Mouse (Mus musculus): Measurements from ENCODE around the gene Acot3. TPM values are rescaled to one million over a fixed set of nuclear protein-coding genes. Genes with fewer than 3 reads are reported as not detected.
"Not testable (repeated sequence)": the region's sequence is repeated elsewhere in the genome, so short reads cannot be mapped to it uniquely, and the experiment has no call there.

Acot3 gene
- polyA plus RNA-seq, 1 experiment from 2014 or later: 0.11 TPM

DNA sequence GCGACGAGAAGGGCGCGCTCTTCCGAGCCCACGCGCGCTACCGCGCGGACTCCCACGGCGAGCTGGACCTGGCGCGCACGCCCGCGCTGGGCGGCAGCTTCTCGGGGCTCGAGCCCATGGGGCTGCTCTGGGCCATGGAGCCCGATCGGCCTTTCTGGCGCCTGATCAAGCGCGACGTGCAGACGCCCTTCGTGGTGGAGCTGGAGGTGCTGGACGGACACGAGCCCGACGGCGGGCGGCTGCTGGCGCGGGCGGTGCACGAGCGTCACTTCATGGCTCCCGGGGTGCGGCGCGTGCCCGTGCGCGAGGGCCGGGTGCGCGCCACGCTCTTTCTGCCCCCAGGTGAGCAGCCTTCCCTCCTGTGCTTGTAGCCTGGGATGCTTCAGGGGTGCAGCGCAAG lies 17.6 kb downstream of the Acot3 start:
- H3K4me2 ChIP-seq (ENCODE audit: low read depth, low read length): peak overlapping the region; percentile 59
- WGBS: 2% methylated on average over 37 of the region's 52 CpGs
- peak overlapping the region; percentile 44 for H3K4me3 ChIP-seq (ENCODE audit: low read length)
- not testable (repeated sequence) for H3K36me3 ChIP-seq (ENCODE audit: control insufficient read depth, insufficient read depth, low read length); H3K9me3 ChIP-seq (ENCODE audit: control insufficient read depth, low read length); H3K27ac ChIP-seq (ENCODE audit: low read length); H3K9ac ChIP-seq (ENCODE audit: low read length); H3K4me1 ChIP-seq (replicated peaks; ENCODE audit: control insufficient read depth, insufficient read depth, low read length)
- peaks cover 16% of the 10 kb centered on the region for H3K27me3 ChIP-seq (ENCODE audit: control insufficient read depth, insufficient read depth, low read depth, low read length)
- peak; percentile 20; the same call in 1 of the 2 replicates for ATAC-seq (ENCODE audit: low read depth)

DNA sequence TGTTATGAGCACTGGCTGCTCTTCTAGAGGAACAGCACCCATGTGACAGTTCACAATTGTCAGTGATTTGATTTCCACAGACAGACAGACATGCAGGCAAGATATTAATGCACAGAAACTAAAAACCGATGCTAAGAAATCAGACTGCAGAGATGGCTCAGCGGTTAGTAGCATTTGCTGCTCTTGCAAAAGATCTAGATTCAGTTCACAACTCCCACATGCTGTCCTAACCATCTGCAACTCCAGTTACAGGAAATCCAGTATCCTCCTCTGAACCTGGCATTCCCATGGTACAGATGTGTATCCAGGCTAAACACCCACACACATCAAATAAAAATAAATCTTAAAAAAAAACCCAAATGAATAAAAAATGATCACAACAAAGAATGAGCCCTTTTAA lies 19.8 kb downstream of the Acot3 start:
- H3K27me3 ChIP-seq (ENCODE audit: control insufficient read depth, insufficient read depth, low read depth, low read length): peaks cover 16% of the 10 kb centered on the region
- H3K27ac ChIP-seq (ENCODE audit: low read length): no peak overlapping the region
- no peaks in the 10 kb centered on the region for H3K36me3 ChIP-seq (ENCODE audit: control insufficient read depth, insufficient read depth, low read length)
- H3K9ac ChIP-seq (ENCODE audit: low read length): no peak overlapping the region
- WGBS: 87% methylated on average over 2 of the region's 2 CpGs
- H3K4me2 ChIP-seq (ENCODE audit: low read depth, low read length): no peak overlapping the region
- H3K4me1 ChIP-seq (replicated peaks; ENCODE audit: control insufficient read depth, insufficient read depth, low read length): no peaks in the 10 kb centered on the region
- H3K4me3 ChIP-seq (ENCODE audit: low read length): no peak overlapping the region
- ATAC-seq (ENCODE audit: low read depth): no peak
- no peaks in the 10 kb centered on the region for H3K9me3 ChIP-seq (ENCODE audit: control insufficient read depth, low read length)

DNA sequence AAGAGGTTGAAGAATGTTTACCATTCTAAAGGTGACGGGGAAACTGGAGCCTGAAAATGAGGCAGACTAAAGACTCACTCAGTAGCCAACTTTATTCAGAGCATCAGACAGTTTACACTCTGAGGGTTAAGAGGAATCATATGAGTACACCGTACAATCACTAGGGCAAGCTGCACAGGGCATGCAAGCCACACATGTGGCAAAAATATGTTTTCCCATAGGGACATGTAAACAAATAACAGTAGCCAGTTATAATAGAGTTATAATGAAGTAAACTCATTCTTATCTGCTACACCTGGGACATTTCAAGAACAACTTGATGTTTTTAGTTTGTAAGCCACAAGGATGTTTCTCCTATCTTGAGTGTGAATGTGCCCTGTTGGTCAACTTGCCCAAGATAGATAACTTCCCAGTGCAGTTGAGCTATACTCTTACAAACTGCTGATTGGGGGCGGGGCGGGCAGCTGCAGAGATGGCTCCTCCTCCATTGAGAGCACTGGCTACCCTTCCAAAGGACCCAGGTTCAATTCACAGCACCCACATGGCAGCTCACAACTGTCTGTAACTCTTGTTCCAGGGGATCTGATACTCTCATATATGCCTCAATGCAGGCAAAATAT lies 25.5 kb downstream of the Acot3 start:
- Histone ChIP-seq H3K36me3 (ENCODE audit: control insufficient read depth, insufficient read depth, low read length) (no peaks in the 10 kb centered on the region), H3K4me2 (ENCODE audit: low read depth, low read length) (no peak overlapping the region), H3K27ac (ENCODE audit: low read length) (no peak overlapping the region), H3K4me1 (replicated peaks; ENCODE audit: control insufficient read depth, insufficient read depth, low read length) (no peaks in the 10 kb centered on the region), H3K9ac (ENCODE audit: low read length) (no peak overlapping the region), H3K9me3 (ENCODE audit: control insufficient read depth, low read length) (no peaks in the 10 kb centered on the region), H3K4me3 (ENCODE audit: low read length) (no peak overlapping the region), H3K27me3 (ENCODE audit: control insufficient read depth, insufficient read depth, low read depth, low read length) (no peaks in the 10 kb centered on the region)
- WGBS: 74% methylated on average over 4 of the region's 4 CpGs
- no peak for ATAC-seq (ENCODE audit: low read depth)

DNA sequence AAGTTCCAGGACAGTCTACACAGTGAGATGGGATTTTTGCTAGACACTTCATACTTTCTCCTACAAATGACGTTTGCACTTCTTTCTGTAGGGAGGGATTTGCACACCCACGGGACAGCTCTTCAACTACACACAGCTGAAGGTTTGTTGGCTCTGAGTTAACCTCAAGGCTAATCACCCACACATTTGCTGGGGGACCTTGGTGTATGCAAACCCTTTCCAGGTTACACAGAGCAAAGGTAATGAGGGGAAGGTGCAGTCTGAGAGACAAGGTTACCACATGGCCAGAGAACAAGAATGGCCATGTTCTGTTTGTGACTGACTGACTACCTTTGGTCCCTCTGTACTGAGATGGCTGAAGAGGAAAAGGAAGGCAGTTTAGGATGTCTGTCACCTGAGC lies 31.9 kb downstream of the Acot3 start:
- H3K27ac ChIP-seq (ENCODE audit: low read length): no peak overlapping the region
- ATAC-seq (ENCODE audit: low read depth): no peak
- no peaks in the 10 kb centered on the region for H3K27me3 ChIP-seq (ENCODE audit: control insufficient read depth, insufficient read depth, low read depth, low read length)
- H3K4me2 ChIP-seq (ENCODE audit: low read depth, low read length): no peak overlapping the region
- no peaks in the 10 kb centered on the region for H3K4me1 ChIP-seq (replicated peaks; ENCODE audit: control insufficient read depth, insufficient read depth, low read length)
- no peaks in the 10 kb centered on the region for H3K36me3 ChIP-seq (ENCODE audit: control insufficient read depth, insufficient read depth, low read length)
- H3K9ac ChIP-seq (ENCODE audit: low read length): no peak overlapping the region
- WGBS: 69% methylated on average over 2 of the region's 2 CpGs
- H3K9me3 ChIP-seq (ENCODE audit: control insufficient read depth, low read length): peaks cover 3% of the 10 kb centered on the region; the same call in 1 of the 2 replicates
- no peak overlapping the region for H3K4me3 ChIP-seq (ENCODE audit: low read length)

DNA sequence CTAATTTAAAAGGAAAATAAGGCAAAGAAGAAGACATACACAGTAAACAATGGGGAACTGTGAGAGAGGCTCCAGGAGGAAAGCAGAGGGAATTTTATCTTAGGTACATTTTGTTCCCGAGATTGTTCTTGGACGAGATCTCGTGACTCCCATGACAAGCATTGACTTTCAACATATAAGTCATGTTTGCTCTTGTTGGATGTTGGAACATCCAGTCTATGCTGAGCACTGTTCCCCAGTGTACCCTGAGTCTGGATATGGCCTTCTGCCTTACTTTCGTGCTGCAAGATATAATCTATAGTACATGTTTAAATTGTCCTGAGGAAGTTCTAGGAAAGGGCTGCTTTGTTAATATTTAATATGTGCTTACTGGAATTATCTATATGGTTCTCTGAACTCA lies 32.6 kb downstream of the Acot3 start:
- Histone ChIP-seq H3K27ac (ENCODE audit: low read length) (no peak overlapping the region), H3K9ac (ENCODE audit: low read length) (no peak overlapping the region), H3K4me2 (ENCODE audit: low read depth, low read length) (no peak overlapping the region), H3K4me1 (replicated peaks; ENCODE audit: control insufficient read depth, insufficient read depth, low read length) (no peaks in the 10 kb centered on the region), H3K27me3 (ENCODE audit: control insufficient read depth, insufficient read depth, low read depth, low read length) (no peaks in the 10 kb centered on the region), H3K4me3 (ENCODE audit: low read length) (no peak overlapping the region), H3K9me3 (ENCODE audit: control insufficient read depth, low read length) (peaks cover 3% of the 10 kb centered on the region; the same call in 1 of the 2 replicates), H3K36me3 (ENCODE audit: control insufficient read depth, insufficient read depth, low read length) (no peaks in the 10 kb centered on the region)
- 59% methylated on average over 4 of the region's 4 CpGs for WGBS
- ATAC-seq (ENCODE audit: low read depth): no peak

DNA sequence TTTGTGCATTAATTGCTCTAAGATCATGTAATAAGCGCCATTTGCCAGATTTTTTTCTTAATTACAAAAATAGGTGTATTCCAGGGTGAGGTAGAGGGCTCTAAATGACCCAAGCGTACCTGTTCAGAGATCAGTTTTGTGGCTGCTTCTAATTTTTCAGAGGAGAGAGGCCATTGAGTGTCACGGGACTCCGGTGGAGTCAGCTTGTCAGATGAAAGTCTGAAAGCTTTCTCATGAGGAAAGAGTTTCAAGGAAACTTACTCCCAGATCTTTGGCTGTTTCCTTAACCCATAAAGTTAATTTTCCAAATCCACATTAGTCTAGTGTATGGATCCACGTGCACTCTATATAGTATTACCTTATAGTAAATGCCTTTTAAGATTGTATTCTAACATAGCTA lies 42.7 kb downstream of the Acot3 start:
- not testable (repeated sequence) for H3K4me2 ChIP-seq (ENCODE audit: low read depth, low read length); ATAC-seq (ENCODE audit: low read depth); H3K27me3 ChIP-seq (ENCODE audit: control insufficient read depth, insufficient read depth, low read depth, low read length)

DNA sequence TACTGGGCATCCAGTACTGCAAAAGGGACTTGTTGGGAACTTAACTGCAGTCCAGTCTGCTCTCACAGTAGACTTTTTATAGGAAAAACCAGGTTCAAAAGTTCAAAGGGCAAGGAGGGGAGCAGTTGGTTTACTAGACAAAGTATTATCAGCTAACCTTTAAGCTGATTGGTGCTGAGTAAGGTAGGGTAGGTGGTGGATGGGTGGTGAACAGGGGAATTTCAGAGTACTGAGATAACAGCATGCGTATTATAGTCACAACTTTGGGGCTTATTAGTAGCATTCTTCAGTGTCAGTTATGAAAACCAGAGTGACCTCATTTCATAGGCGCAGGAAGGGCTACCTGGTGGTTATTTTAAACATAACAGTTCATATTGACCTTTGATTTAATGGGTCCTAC lies 47.7 kb downstream of the Acot3 start:
- Histone ChIP-seq H3K4me3 (ENCODE audit: low read length) (no peak overlapping the region), H3K4me2 (ENCODE audit: low read depth, low read length) (no peak overlapping the region), H3K4me1 (replicated peaks; ENCODE audit: control insufficient read depth, insufficient read depth, low read length) (no peaks in the 10 kb centered on the region), H3K27me3 (ENCODE audit: control insufficient read depth, insufficient read depth, low read depth, low read length) (no peaks in the 10 kb centered on the region), H3K27ac (ENCODE audit: low read length) (no peak overlapping the region), H3K36me3 (ENCODE audit: control insufficient read depth, insufficient read depth, low read length) (no peaks in the 10 kb centered on the region), H3K9ac (ENCODE audit: low read length) (no peak overlapping the region), H3K9me3 (ENCODE audit: control insufficient read depth, low read length) (no peaks in the 10 kb centered on the region)
- ATAC-seq (ENCODE audit: low read depth): no peak
- WGBS: 100% methylated on average over 2 of the region's 2 CpGs

More for the DNA sequence above, 42.7 kb downstream of the Acot3 start:
- WGBS: 90% methylated on average over 5 of the region's 5 CpGs
- not testable (repeated sequence) for H3K36me3 ChIP-seq (ENCODE audit: control insufficient read depth, insufficient read depth, low read length); H3K9ac ChIP-seq (ENCODE audit: low read length); H3K4me1 ChIP-seq (replicated peaks; ENCODE audit: control insufficient read depth, insufficient read depth, low read length); H3K4me3 ChIP-seq (ENCODE audit: low read length); H3K27ac ChIP-seq (ENCODE audit: low read length); H3K9me3 ChIP-seq (ENCODE audit: control insufficient read depth, low read length)

DNA sequence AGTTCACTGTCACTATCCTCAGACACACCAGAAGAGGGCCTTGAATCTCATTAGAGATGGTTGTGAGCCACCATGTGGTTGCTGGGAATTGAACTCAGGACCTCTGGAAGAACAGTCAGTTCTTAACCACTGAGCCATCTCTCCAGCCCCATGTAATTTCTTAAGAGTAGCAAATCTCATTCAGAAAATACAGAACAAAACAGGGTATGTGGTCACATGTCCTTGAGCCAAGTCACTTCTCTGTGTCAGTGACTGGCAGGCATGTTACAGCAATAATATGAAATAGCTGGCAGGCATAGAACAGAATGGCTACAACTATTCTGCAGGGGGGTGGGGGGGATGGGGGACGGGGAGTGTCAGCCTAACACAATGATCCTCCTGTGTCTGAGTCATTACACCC lies 48.1 kb downstream of the Acot3 start:
- WGBS: 44% methylated on average over 1 of the region's 1 CpGs
- no peak for ATAC-seq (ENCODE audit: low read depth)
- Histone ChIP-seq H3K9ac (ENCODE audit: low read length) (no peak overlapping the region), H3K36me3 (ENCODE audit: control insufficient read depth, insufficient read depth, low read length) (no peaks in the 10 kb centered on the region), H3K27ac (ENCODE audit: low read length) (no peak overlapping the region), H3K9me3 (ENCODE audit: control insufficient read depth, low read length) (no peaks in the 10 kb centered on the region), H3K27me3 (ENCODE audit: control insufficient read depth, insufficient read depth, low read depth, low read length) (no peaks in the 10 kb centered on the region), H3K4me1 (replicated peaks; ENCODE audit: control insufficient read depth, insufficient read depth, low read length) (no peaks in the 10 kb centered on the region), H3K4me2 (ENCODE audit: low read depth, low read length) (peak overlapping the region; percentile 87; the same call in 1 of the 2 replicates), H3K4me3 (ENCODE audit: low read length) (no peak overlapping the region)

DNA sequence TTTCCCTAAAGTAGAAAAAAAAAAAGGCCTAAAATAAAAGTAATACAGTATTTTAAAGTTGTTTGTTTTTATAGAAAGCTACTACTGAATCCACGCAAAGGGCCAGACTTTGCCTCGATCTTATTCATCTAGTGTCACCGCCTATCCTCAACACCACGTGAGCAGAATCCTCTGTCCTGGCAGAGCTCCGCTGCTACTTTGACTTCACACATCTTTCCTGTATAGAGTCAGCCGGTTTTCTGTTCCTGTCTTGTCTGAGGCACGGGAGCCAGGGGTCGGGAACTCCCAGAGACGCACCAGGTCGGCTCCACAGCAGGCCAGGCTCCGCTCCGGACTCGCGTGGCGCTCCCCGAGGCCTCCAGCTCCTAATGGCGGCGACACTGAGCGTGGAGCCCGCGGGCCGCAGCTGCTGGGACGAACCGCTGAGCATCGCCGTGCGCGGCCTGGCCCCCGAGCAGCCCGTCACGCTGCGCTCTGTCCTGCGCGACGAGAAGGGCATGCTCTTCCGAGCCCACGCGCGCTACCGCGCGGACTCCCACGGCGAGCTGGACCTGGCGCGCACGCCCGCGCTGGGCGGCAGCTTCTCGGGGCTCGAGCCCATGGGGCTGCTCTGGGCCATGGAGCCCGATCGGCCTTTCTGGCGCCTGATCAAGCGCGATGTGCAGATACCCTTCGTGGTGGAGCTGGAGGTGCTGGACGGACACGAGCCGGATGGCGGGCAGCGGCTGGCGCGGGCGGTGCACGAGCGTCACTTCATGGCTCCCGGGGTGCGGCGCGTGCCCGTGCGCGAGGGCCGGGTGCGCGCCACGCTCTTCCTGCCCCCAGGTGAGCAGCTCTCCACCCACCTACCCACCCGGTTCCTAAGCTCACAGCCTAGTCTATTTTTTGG lies 48.9 kb downstream of the Acot3 start, which contains the start of gene Acot6:
TSS of gene Acot6 (plus strand) at position 51 of the 889 bp plus-strand sequence.
- ATAC-seq (ENCODE audit: low read depth): peak; percentile 82

More for the DNA sequence above, 48.9 kb downstream of the Acot3 start, which contains the start of gene Acot6:
- H3K27me3 ChIP-seq (ENCODE audit: control insufficient read depth, insufficient read depth, low read depth, low read length); H3K4me1 ChIP-seq (replicated peaks; ENCODE audit: control insufficient read depth, insufficient read depth, low read length); H3K36me3 ChIP-seq (ENCODE audit: control insufficient read depth, insufficient read depth, low read length); H3K9me3 ChIP-seq (ENCODE audit: control insufficient read depth, low read length): not testable (repeated sequence)
- peak within 1 kb of the TSS; percentile 76 for H3K9ac ChIP-seq (ENCODE audit: low read length)
- under 1% methylated on average over 68 of the region's 80 CpGs for WGBS
- 0 out of 2 replicates have a peak within 1 kb of the TSS, but pooled peaks have one; percentile 27 for H3K27ac ChIP-seq (ENCODE audit: low read length)
- H3K4me3 ChIP-seq (ENCODE audit: low read length): peak within 1 kb of the TSS; percentile 60
- peak within 1 kb of the TSS; percentile 87 for H3K4me2 ChIP-seq (ENCODE audit: low read depth, low read length)
